In the genomic region with DNA sequence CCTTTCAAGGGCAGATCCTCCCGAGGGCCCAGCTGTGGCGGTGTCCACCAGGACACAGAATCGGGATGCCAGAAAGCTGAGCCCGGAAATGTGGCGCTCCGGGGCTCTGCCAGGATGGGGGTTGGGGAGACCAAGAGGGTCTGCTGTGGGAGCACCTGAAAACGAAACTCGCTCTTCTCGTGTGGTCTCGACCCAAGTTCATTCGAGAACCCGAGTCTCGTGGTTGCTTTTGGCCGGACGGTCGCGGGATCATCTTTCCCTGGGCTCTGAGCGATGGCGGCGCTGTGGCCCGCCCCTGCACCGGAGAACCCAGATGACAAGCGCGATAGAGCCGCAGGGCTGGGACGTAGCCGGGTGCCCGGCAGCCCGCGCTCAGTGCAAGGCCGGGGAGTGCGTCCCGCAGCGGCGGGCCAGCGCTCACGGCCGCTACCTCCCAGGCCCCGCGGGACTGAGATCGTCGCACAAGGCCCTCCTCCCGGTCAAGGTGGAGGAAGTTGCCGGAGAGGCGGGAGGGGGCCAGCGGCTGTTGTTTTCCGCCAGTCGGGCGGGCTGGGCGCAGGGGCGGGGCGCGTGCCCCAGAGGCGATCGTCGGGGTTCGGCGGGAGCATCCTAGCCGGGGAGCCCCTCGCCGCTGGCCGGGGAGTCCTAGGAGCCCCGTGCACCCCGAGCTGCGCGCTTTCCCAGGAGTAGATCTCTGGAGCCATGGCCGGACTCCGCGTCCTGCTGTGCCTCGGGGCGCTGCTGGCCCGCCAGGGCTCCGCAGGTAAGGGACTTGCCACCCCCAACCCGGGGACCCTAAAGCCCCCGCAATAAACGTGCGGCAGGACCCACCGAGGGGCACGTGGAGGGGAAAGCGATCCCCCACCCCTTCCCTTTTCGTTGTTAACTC, we compare ENCODE assay signal across 8 mouse cellular contexts. TPM values are rescaled to one million over a fixed set of nuclear protein-coding genes. Genes with fewer than 3 reads are reported as not detected.
DNase-seq lines count a peak whose midpoint lies in the region; ATAC-seq lines count a peak whose summit lies in the region.

A gene (plus strand): TSS at position 343 of the 889 bp plus-strand sequence.

- intact Hi-C loops in left cerebral cortex, postnatal 36 days (cut with DNase I), result loop anchor here (5.0 kb wide), 1 partner anchor 38 kb away; a partner anchor contains a TSS

- peak; percentile 73 for ATAC-seq in common myeloid progenitor, adult 5-6 weeks (replicated peaks; ENCODE audit: low read depth, poor library complexity, severe bottlenecking)
- peak; percentile 85 for ATAC-seq in megakaryocyte-erythroid progenitor cell, adult 5-6 weeks (replicated peaks; ENCODE audit: low FRiP score, low TSS enrichment, poor library complexity, severe bottlenecking)

- peak; percentile 7 for DNase-seq in adipocyte (ENCODE audit: low spot score)
- peak; percentile 74 for DNase-seq in gastrocnemius, postnatal 25 days
- peak; percentile 57 for DNase-seq in induced T-regulatory cell, adult 2 months (ENCODE audit: low read depth)
- DNase-seq in left cerebral cortex, postnatal 36 days (ENCODE audit: low spot score in 2 of 2), result peak; percentile 37 to 54
- peak; percentile 25 for DNase-seq in right cerebral cortex, postnatal 14 days
- peak; percentile 68 for DNase-seq in yolk sac, embryonic 10.5 days (ENCODE audit: low spot score)

RNA-seq across cellular contexts. Expression of the gene that starts here (rescaled TPM):
- 2.7 and 3.0 TPM in 2 replicates for total RNA-seq in common myeloid progenitor, adult 5-6 weeks (2017)
- 1 to 10 TPM; 5.0 to 5.5 TPM for total RNA-seq in gastrocnemius, postnatal 25 days (2021)
- 1 to 10 TPM; 2.7 to 2.9 TPM for total RNA-seq in left cerebral cortex, postnatal 36 days (2021)
- total RNA-seq in megakaryocyte-erythroid progenitor cell, adult 5-6 weeks (2014; fragmentation: Nextera tagmentation), result 1.6 and 2.5 TPM in 2 replicates
- total RNA-seq in megakaryocyte-erythroid progenitor cell, adult 5-6 weeks (2017), result 1.4 and 2.2 TPM in 2 replicates

Comparison
In these comparisons a context has a peak if more than half of its experiments do, and no peak if none do; other contexts are left out.
1. Peak in every context shown above with its lines: DNase-seq and ATAC-seq.
2. DNase-seq: peak in every context shown above with its lines; median percentile 74 in gastrocnemius, postnatal 25 days; 68 in yolk sac, embryonic 10.5 days; 57 in induced T-regulatory cell, adult 2 months; 46 in left cerebral cortex, postnatal 36 days; 25 in right cerebral cortex, postnatal 14 days; 7 in adipocyte.